Comparison of ENCODE assay signal across 8 mouse cellular contexts in genomic region chr2:167373266-167373665, GRCm38 (mm10). TPM values are rescaled to one million over a fixed set of nuclear protein-coding genes. Genes with fewer than 3 reads are reported as not detected.
DNase-seq lines count a peak whose midpoint lies in the region; ATAC-seq and TF ChIP-seq lines count a peak whose summit lies in the region.

No protein-coding gene starts in this region.

- no peak for TF ChIP-seq CTCF in CH12.LX (conservative IDR thresholded peaks at IDR 0.05 in 1 of 2, IDR thresholded peaks at IDR 0.05 in 1 of 2; ENCODE audit: low read depth in 2 of 2, low read length in 2 of 2)
- TF ChIP-seq CTCF in kidney, adult 2 months (conservative IDR thresholded peaks at IDR 0.05; ENCODE audit: insufficient read depth, insufficient read length, low read depth, low read length): no peak

- H3K27me3 ChIP-seq in heart, embryonic 11.5 days (ENCODE audit: control insufficient read depth, insufficient read depth, low read length): no peaks in the 10 kb centered on the region
- no peaks in the 10 kb centered on the region for H3K27me3 ChIP-seq in CH12.LX (replicated peaks)
- H3K27me3 ChIP-seq in kidney, adult 2 months (replicated peaks; ENCODE audit: control insufficient read depth, insufficient read depth, low read length): no peaks in the 10 kb centered on the region

- in situ Hi-C loops in CH12.LX (cut with MboI; ENCODE audit: low pct_ligation_motif_present, low pct_unique_long_range_greater_than_20kb, low sequenced_read_pairs): no loop called here

- no peak for TF ChIP-seq POLR2A in CH12.LX (IDR thresholded peaks at IDR 0.05; ENCODE audit: low read depth, low read length)
- no peak for TF ChIP-seq POLR2A in kidney, adult 2 months (IDR thresholded peaks at IDR 0.05; ENCODE audit: low read depth, low read length)

- DNase-seq in heart, adult 9 months (ENCODE audit: low spot score in 2 of 2): peak; percentile 67 to 71
- no peak for DNase-seq in CH12.LX (ENCODE audit: extremely low read depth)
- DNase-seq in cerebellum, adult 9-10 months: peak; percentile 96
- DNase-seq in heart, postnatal 10 days: peak; percentile 80 to 86
- DNase-seq in right cerebral cortex, postnatal 4 days: peak; percentile 70
- no peak for DNase-seq in kidney, adult 2 months
- DNase-seq in thymus, postnatal 36 days: no peak

- TF ChIP-seq EP300 in CH12.LX (IDR thresholded peaks at IDR 0.05; ENCODE audit: low read length): no peak

- no peak overlapping the region for H3K4me3 ChIP-seq in heart, embryonic 11.5 days (ENCODE audit: low read depth, low read length)
- H3K4me3 ChIP-seq in CH12.LX (replicated peaks in 1 of 3; ENCODE audit: low read depth in 2 of 3, low read length in 2 of 3, poor library complexity in 1 of 3): no peak overlapping the region
- no peak overlapping the region for H3K4me3 ChIP-seq in kidney, adult 2 months (ENCODE audit: insufficient read depth, low read depth, low read length)

- H3K4me1 ChIP-seq in heart, embryonic 11.5 days (ENCODE audit: control insufficient read depth, insufficient read depth, low read length): no peaks in the 10 kb centered on the region
- peaks cover 34 to 69% of the 10 kb centered on the region in 2 experiments for H3K4me1 ChIP-seq in CH12.LX (ENCODE audit: control insufficient read depth in 1 of 2, insufficient read depth in 2 of 2)
- H3K4me1 ChIP-seq in kidney, adult 2 months (ENCODE audit: control insufficient read depth, insufficient read depth, low read length): no peaks in the 10 kb centered on the region

- H3K9ac ChIP-seq in heart, embryonic 11.5 days (ENCODE audit: low read depth, low read length): no peak overlapping the region
- no peak overlapping the region for H3K9ac ChIP-seq in CH12.LX (ENCODE audit: insufficient read depth, low read depth)

- ATAC-seq in heart, embryonic 11.5 days (replicated peaks; ENCODE audit: insufficient number of reproducible peaks, low FRiP score, low TSS enrichment): no peak

- H3K27ac ChIP-seq in heart, embryonic 11.5 days (ENCODE audit: low read depth, low read length): no peak overlapping the region
- H3K27ac ChIP-seq in CH12.LX (ENCODE audit: insufficient read depth, low read depth): no peak overlapping the region
- no peak overlapping the region for H3K27ac ChIP-seq in kidney, adult 2 months (ENCODE audit: insufficient read depth, low read depth, low read length)

- TF ChIP-seq RAD21 in CH12.LX (IDR thresholded peaks at IDR 0.05; ENCODE audit: low read depth, low read length): no peak

- H3K9me3 ChIP-seq in heart, embryonic 11.5 days (replicated peaks; ENCODE audit: control insufficient read depth, low read length): no peaks in the 10 kb centered on the region
- no peaks in the 10 kb centered on the region for H3K9me3 ChIP-seq in CH12.LX (replicated peaks; ENCODE audit: low read length)

- dilution Hi-C loops in CH12.LX (cut with MboI; ENCODE audit: extremely low pct_ligation_motif_present, extremely low pct_unique_long_range_greater_than_20kb, low sequenced_read_pairs): no loop called here

- H3K4me2 ChIP-seq in heart, embryonic 11.5 days: no peak overlapping the region
- no peak overlapping the region for H3K4me2 ChIP-seq in CH12.LX (ENCODE audit: insufficient read depth, low read depth, poor library complexity, severe bottlenecking)

- no peaks in the 10 kb centered on the region for H3K36me3 ChIP-seq in heart, embryonic 11.5 days (ENCODE audit: control insufficient read depth, insufficient read depth, low read length)
- H3K36me3 ChIP-seq in CH12.LX (replicated peaks in 1 of 2; ENCODE audit: control insufficient read depth in 1 of 2, insufficient read depth in 1 of 2, low read length in 1 of 2): peaks cover 0 to 13% of the 10 kb centered on the region in 2 experiments
- no peaks in the 10 kb centered on the region for H3K36me3 ChIP-seq in kidney, adult 2 months (ENCODE audit: control insufficient read depth, insufficient read depth, low read length)

- no peaks in the 10 kb centered on the region for H3K79me2 ChIP-seq in CH12.LX (replicated peaks; ENCODE audit: control insufficient read depth, extremely low read depth, insufficient read depth, poor library complexity, severe bottlenecking)

- 63% methylated on average over 5 of the region's 5 CpGs for WGBS in heart, embryonic 11.5 days (ENCODE audit: insufficient replicate concordance)
- 64% methylated on average over 5 of the region's 5 CpGs for WGBS in kidney, adult 2 months

- intact Hi-C loops in heart, postnatal 10 days (cut with DNase I): no loop called here

TF ChIP-seq in CH12.LX, 34 proteins besides CTCF, POLR2A, EP300 and RAD21:
- TF ChIP-seq MEF2A (IDR thresholded peaks at IDR 0.05; ENCODE audit: borderline replicate concordance, low read depth, low read length) (no peak), JUND (conservative IDR thresholded peaks at IDR 0.05; ENCODE audit: low read depth, low read length) (no peak), NELFE (IDR thresholded peaks at IDR 0.05; ENCODE audit: low read depth, low read length) (no peak), MXI1 (IDR thresholded peaks at IDR 0.05; ENCODE audit: low read depth, low read length) (0 out of 2 replicates have a peak, but pooled peaks have one; percentile 24), KAT2A (IDR thresholded peaks at IDR 0.05; ENCODE audit: insufficient replicate concordance, low read length) (no peak), UBTF (IDR thresholded peaks at IDR 0.05; ENCODE audit: low read depth, low read length) (no peak), HCFC1 (IDR thresholded peaks at IDR 0.05; ENCODE audit: low read depth, low read length) (no peak)

RNA-seq across cellular contexts. Expression of gene B4galt5, which starts 24.3 kb away (rescaled TPM):
- polyA plus RNA-seq in heart, embryonic 11.5 days (2014; fragmentation: Nextera tagmentation; extraction: Ambion mirVana): 16.1 and 24.5 TPM in 2 replicates
- total RNA-seq in CH12.LX (2012; rRNA removed) (12.5 and 14.4 TPM in 2 replicates), CH12.LX (2014; rRNA removed) (12.0 and 13.5 TPM in 2 replicates)
- 17.6 and 22.4 TPM in 2 replicates for polyA plus RNA-seq in CH12.LX (2012; ENCODE audit: insufficient read length, low read depth)
- total RNA-seq in heart, postnatal 10 days (2021): 10 to 100 TPM; 21.2 to 23.5 TPM
- polyA plus RNA-seq in kidney, adult 2 months (2012; rRNA removed): 51.5 and 54.2 TPM in 2 replicates

RNA-seq across cellular contexts. Expression of gene Slc9a8, which starts 48.2 kb away (rescaled TPM):
- polyA plus RNA-seq in heart, embryonic 11.5 days (2014; fragmentation: Nextera tagmentation; extraction: Ambion mirVana): 19.9 and 21.6 TPM in 2 replicates
- total RNA-seq in CH12.LX (2012; rRNA removed): 21.2 and 26.0 TPM in 2 replicates
- 12.9 and 14.5 TPM in 2 replicates for total RNA-seq in CH12.LX (2014; rRNA removed)
- polyA plus RNA-seq in CH12.LX (2012; ENCODE audit: insufficient read length, low read depth): 20.6 and 25.0 TPM in 2 replicates
- 10 to 100 TPM; 23.6 to 29.3 TPM for total RNA-seq in heart, postnatal 10 days (2021)
- polyA plus RNA-seq in kidney, adult 2 months (2012; rRNA removed): 226 and 357 TPM in 2 replicates

Comparison
In these comparisons a context has a peak if more than half of its experiments do, and no peak if none do; other contexts are left out.
1. DNase-seq: peak in heart, adult 9 months (2 of 2), cerebellum, adult 9-10 months (single experiment), heart, postnatal 10 days (2 of 2) and right cerebral cortex, postnatal 4 days (single experiment); none in CH12.LX (single experiment), kidney, adult 2 months (single experiment) and thymus, postnatal 36 days (0 of 2).